Mouse (Mus musculus) inflammation-experienced regulatory T-cells, adult 6 months (primary cell): Measurements from ENCODE around the gene Dyrk3. TPM values are rescaled to one million over a fixed set of nuclear protein-coding genes. Genes with fewer than 3 reads are reported as not detected.

Experiments
- ATAC-seq: one replicate; pipeline ENCODE4 v1.8.0; 2017
- polyA plus RNA-seq, 3 experiments: library from polyadenylated mRNA; unstranded; fragments of 100-300 nt; shearing (Covaris generic); gene quantifications; one replicate each; pipeline ENCODE4 v1.2.1; 2017

Dyrk3 gene
- polyA plus RNA-seq, 3 experiments from 2014 or later, result 0.26 TPM; not detected in 2

GRCm38 (mm10) chr1:131110525-131111106 lies 27.5 kb downstream of the Dyrk3 start:
- peak; percentile 75 for ATAC-seq

DNA sequence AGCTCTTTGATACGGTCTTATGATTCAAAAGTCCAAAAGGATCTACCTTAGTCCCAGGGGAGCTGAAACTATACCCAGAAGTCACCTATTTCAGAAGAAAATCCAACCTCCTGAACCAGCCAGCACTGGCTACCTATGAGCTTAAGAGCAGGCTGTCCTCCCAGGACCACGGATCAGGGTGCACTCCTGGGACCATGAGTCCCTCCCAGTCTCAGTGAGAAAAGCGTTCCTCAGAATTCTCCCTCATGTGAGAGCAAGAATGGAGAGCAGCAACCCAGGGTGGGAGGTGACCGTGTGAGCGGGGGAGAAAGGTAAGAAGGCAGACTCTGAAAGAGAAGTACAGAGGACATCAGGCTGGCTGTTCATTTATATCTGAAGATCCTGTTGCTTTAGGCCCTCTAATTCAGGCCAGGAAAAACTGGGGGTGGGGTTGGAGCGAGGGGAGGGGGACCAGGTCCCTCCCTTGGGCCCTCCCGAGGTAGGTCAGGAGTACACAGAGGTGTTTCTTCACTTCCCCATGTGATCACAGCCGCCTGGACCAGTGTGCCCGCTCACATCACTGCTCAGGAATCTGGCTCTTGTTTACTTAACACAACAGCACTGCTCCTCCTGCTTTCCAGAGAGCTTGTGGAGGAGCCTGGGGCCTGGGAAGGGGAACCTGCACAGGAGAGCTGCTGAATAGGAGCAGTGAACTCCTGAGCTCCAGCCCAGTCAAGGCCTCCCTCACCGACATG lies 30.4 kb downstream of the Dyrk3 start:
- ATAC-seq, result no peak

DNA sequence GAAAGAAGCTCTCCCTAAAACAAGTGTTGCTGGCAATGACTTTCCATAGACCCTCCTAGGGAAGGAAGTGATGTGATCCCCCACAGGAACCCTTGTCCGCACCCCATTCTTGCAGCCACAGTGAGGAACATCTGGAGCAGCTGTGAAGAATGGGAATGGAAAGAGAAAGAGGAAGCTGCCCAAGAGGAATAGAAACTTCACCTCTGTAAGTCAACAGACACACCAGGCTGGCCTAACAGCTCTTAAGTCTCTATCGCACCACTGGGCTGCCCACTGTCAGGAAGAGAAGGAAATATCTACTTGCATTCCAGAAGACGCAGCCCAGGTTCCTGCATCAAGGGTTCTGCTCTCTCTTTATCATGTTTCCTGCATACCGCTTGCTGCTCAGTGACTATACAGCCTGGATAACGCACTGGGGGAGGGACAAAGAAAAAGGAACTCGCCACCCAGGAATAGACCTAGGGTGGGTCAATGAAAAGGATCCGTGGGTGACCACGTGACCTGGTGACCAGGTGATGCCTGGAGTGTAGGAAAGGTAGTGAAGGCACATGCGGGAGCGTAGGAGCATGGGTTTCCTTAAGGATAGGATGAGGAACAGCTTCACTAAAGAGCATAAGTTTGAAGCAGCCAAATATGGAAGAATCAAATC lies 34.2 kb downstream of the Dyrk3 start:
- no peak for ATAC-seq

GRCm38 (mm10) chr1:131100808-131101207 lies 37.3 kb downstream of the Dyrk3 start:
- no peak for ATAC-seq

- ATAC-seq, result peak; percentile 82
Observed at GRCm38 (mm10) chr1:131097700-131098094, 40.4 kb downstream of the Dyrk3 start, which contains the start of gene Mapkapk2. Gene Mapkapk2, minus strand, starts transcription at chr1:131097826.

- ATAC-seq, result peak; percentile 37
Observed at GRCm38 (mm10) chr1:131096803-131097699, 41.1 kb downstream of the Dyrk3 start.

- peak; percentile 65 for ATAC-seq
Observed at GRCm38 (mm10) chr1:131096132-131096695, 41.9 kb downstream of the Dyrk3 start.

DNA sequence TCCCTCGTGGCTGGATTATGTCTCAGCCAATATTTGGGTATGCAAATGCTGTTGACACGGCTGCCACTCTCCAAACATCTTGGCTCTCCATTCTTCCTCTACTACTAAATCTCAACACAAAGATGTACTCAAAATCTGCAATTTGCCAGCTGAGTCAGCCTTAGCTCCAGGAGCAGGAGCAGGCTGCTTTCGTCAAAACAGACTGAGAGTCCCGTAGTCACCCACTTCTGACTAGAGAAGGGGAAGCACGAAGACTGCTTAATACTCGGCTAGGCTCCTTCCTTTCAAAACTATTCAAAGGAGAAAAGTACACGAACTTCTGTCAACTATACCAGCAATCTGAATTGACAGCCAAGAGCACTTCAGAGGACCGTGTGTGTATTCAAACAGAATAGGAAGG lies 42.6 kb downstream of the Dyrk3 start:
- no peak for ATAC-seq

DNA sequence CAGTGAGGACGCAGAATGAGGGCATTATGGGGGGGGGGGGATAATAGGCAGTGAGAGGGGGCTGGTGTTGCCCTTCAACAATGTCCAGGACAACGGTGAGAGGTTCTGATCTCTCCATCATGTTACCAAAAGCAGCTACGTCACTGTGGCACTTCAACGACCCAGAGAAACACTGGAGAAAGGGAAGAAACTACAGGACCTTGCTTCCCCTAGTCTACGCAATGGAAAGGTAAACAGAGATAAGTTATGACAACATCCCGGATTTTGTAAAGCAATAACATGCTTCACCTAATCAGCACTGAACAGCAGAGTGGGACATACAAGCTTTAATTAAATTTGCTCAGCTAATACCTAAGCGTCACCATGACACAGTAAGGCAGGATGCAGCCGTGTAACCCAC lies 44.3 kb downstream of the Dyrk3 start:
- ATAC-seq, result no peak

GRCm38 (mm10) chr1:131092846-131093245 lies 45.3 kb downstream of the Dyrk3 start:
- no peak for ATAC-seq

GRCm38 (mm10) chr1:131092173-131092572 lies 46.0 kb downstream of the Dyrk3 start:
- no peak for ATAC-seq

GRCm38 (mm10) chr1:131091481-131091880 lies 46.7 kb downstream of the Dyrk3 start:
- ATAC-seq, result no peak

GRCm38 (mm10) chr1:131090877-131091276 lies 47.3 kb downstream of the Dyrk3 start:
- no peak for ATAC-seq

GRCm38 (mm10) chr1:131090261-131090660 lies 47.9 kb downstream of the Dyrk3 start:
- ATAC-seq, result no peak

GRCm38 (mm10) chr1:131089525-131090127 lies 48.5 kb downstream of the Dyrk3 start:
- ATAC-seq, result peak; percentile 64

DNA sequence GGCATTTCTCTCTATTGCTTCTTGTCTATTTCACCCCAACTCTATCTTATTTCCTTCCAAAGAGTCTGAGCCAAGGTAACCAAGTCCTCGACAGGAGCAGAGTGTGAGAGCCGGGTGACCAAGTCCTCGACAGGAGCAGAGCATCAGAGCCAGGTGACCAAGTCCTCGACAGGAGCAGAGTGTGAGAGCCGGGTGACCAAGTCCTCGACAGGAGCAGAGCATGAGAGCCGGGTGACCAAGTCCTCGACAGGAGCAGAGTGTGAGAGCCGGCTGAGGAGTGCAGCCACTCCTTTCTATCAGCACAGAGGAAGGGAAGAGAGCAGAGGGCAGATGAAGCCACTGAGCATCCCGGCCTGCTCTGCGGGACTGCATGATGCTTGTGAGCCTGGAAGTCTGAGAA lies 49.6 kb downstream of the Dyrk3 start:
- no peak for ATAC-seq

- ATAC-seq, result no peak
Observed at GRCm38 (mm10) chr1:131086907-131087306, 51.2 kb downstream of the Dyrk3 start.

DNA sequence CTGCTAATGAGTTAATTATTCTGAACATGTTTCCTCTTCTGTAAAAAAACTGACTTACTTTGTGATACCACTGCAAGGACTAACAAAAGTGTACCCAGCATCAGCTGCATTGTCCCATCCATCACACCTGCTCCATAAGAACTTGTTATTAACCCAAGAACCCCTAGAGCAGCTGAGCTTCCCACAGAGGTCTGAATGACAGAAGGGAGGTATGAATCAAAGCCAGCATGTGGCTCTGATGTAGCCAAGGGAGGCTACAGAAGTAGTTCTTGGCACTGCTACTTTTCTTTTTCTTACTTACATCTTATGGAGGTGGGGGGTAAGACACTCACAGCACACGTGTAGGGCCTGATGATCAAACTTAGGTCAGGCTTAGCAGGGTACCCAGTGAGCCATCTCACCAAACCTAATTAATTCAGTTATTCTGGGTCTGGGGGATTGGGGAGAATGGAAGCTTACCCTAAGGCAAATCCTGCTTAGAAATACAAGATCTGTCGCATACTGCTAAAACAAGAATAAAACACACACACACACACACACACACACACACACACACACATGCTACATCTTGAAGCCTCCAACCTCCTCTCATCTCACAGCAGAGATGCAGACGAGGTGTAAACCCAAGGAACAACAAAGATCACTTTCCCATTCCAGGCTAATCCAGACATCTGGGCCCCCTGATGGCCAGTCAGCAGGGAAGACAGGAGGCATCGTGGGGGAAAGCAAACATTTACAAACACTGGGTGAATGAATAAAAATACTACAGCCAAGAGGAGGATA lies 52.0 kb downstream of the Dyrk3 start:
- no peak for ATAC-seq

DNA sequence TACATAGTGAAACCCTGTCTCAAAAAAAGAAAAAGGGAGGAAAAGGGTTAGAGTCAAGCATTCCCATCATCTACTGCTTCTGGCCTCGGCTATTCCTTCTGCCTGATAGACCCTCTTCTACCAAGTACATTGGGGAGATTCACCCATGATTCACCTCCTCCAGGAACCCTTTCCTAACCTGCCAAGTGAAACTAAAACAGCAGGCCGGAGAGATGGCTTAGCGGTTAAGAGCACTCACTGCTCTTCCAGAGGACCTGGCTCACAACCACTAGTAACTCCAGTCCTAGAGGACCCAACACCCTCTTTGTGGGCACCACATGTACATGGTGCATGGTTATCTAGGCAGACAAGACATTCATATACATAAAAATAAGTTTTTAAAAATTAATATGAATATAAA lies 52.9 kb downstream of the Dyrk3 start:
- ATAC-seq, result no peak

GRCm38 (mm10) chr1:131084289-131084688 lies 53.9 kb downstream of the Dyrk3 start:
- ATAC-seq, result no peak

DNA sequence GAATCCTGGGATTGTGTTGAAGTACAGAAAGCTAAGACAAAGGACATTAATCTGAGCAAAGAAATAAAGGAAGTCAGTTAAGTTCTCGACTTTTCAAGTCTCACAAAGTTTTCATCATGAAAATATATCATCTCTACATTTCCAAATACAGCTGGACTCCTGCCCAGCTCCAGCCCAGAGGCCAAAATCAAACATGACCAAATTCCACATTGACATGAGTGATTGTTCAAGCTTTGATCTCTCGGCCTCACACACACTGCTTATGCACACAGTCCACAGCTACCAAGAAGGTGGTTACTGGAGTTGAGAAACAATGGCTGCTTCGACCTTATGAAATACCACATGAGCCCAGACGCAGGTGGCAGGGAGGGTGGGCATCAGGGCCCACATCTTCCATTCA lies 54.5 kb downstream of the Dyrk3 start:
- no peak for ATAC-seq
